Mouse (Mus musculus): ENCODE data around the gene Iars. TPM values are rescaled to one million over a fixed set of nuclear protein-coding genes. Genes with fewer than 3 reads are reported as not detected.
A peak's percentile ranks its signal among the peaks of the same experiment; 100 is the strongest.

Gene Iars
- polyA plus RNA-seq (2015; fragmentation: Nextera tagmentation; extraction: Ambion mirVana): 65.3 and 68.2 TPM in 2 replicates

GRCm38 (mm10) chr13:49681351-49682232, at the start of gene Iars:
Gene Iars (plus strand): TSS chr13:49682100.
- whole genome bisulfite sequencing: 5% methylated on average over 26 of the region's 26 CpGs
- no peaks in the 10 kb centered on the region for H3K27me3 ChIP-seq

DNA sequence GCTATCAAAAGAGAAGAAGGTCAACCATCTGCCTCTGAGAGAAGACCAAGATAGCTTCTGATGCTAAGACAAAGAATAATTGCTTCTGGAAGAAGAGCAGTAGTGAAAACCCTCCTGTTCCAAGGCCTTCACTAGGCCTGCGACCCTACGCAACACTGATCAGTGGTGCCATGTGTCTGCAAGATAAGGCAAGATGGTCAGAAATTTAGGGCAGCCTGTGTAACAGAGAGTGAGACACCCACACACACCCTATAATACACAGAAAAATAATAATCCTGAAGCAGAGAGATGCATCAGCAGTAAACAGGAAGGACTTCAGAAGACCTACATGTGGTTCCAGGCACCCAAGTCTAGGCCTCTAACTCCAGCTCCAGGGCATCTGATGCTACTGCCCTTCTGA, 41.9 kb upstream of the Iars start:
- H3K36me3 ChIP-seq: no peaks in the 10 kb centered on the region
- WGBS: 92% methylated on average over 2 of the region's 2 CpGs
- H3K9ac ChIP-seq: no peak overlapping the region
- no peak overlapping the region for H3K4me3 ChIP-seq
- H3K4me2 ChIP-seq: no peak overlapping the region
- no peak for ATAC-seq (ENCODE audit: insufficient number of reproducible peaks, low FRiP score, low TSS enrichment, low read depth)
- H3K27me3 ChIP-seq: no peaks in the 10 kb centered on the region
- no peak overlapping the region for H3K27ac ChIP-seq
- 0 out of 2 replicates have a peak, but pooled peaks cover 3% of the 10 kb centered on the region for H3K4me1 ChIP-seq
- no peaks in the 10 kb centered on the region for H3K9me3 ChIP-seq

More at GRCm38 (mm10) chr13:49681351-49682232, at the start of gene Iars:
- peak within 1 kb of the TSS; percentile 77 for H3K4me2 ChIP-seq
- H3K9ac ChIP-seq: peak within 1 kb of the TSS; percentile 63
- no peaks in the 10 kb centered on the region for H3K9me3 ChIP-seq
- ATAC-seq (ENCODE audit: insufficient number of reproducible peaks, low FRiP score, low TSS enrichment, low read depth): peak; percentile 100
- H3K27ac ChIP-seq: peak within 1 kb of the TSS; percentile 81
- peak within 1 kb of the TSS; percentile 64 for H3K4me3 ChIP-seq
- peaks cover 19% of the 10 kb centered on the region for H3K36me3 ChIP-seq
- peaks cover 22% of the 10 kb centered on the region for H3K4me1 ChIP-seq

DNA sequence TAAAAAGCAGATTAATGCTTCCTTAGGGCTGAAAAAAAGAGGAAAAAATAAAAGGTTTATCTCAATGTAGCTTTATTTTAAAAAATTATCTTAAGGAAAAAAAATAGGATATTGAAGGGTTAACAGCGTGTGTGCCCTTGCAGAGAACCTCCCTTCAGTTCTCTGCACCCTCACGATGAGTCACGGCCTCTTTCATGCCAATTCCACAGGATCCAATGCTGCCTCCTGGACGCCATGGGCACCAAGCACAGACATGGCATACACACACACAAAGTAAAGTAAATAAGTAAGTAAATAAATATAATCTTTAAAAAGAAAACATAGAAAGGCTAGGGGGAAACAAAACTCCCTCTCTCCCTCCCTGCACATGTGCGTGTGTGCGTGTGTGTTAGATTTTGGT, 39.2 kb upstream of the Iars start:
- Histone ChIP-seq H3K27ac (no peak overlapping the region), H3K4me1 (0 out of 2 replicates have a peak, but pooled peaks cover 3% of the 10 kb centered on the region), H3K9ac (no peak overlapping the region), H3K27me3 (no peaks in the 10 kb centered on the region), H3K36me3 (no peaks in the 10 kb centered on the region), H3K4me3 (no peak overlapping the region), H3K9me3 (no peaks in the 10 kb centered on the region), H3K4me2 (no peak overlapping the region)
- WGBS: 74% methylated on average over 6 of the region's 6 CpGs
- no peak for ATAC-seq (ENCODE audit: insufficient number of reproducible peaks, low FRiP score, low TSS enrichment, low read depth)

- Histone ChIP-seq H3K9me3 (no peaks in the 10 kb centered on the region), H3K4me1 (0 out of 2 replicates have a peak, but pooled peaks cover 3% of the 10 kb centered on the region), H3K36me3 (no peaks in the 10 kb centered on the region), H3K4me3 (no peak overlapping the region), H3K27ac (no peak overlapping the region), H3K9ac (no peak overlapping the region), H3K27me3 (no peaks in the 10 kb centered on the region), H3K4me2 (no peak overlapping the region)
- ATAC-seq (ENCODE audit: insufficient number of reproducible peaks, low FRiP score, low TSS enrichment, low read depth): no peak
These were observed 38.1 kb upstream of the Iars start for GRCm38 (mm10) chr13:49643669-49644362.

DNA sequence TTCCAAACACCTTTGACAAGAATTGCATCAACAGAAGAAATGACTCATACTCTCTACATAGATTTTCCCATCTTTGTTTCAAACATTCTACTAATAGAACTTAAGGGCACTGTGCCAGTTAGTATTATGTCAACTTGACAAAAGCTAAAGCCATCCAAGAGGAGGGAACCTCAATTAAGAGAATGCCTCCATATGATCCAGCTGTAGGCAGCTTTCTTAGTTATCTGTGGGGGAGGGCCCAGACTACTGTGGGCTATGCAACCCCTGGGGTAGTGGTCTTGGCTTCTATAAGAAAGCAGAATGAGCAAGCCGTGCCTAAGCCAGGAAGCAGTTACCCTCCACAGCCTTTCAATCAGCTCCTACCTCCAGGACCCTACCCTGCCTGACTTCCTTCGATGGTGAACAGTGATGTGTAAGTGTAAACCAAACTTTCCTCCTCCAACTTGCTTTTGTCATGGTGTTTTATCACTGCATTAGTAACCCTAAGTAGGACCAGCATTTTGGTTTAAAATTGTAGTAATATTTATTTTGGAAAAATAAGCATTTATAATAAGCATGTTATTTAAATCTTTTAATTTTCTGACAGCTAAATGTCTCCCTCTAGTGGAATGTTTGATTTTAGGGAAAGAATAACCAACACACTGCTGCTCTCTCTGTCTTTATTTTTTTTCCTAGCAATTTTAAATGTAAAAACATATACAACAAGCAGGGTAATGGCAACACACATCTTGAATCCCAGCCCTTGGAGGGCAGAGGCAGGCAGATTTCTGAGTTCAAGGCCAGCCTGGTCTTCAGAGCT, 37.0 kb upstream of the Iars start:
- H3K9me3 ChIP-seq: no peaks in the 10 kb centered on the region
- no peak overlapping the region for H3K27ac ChIP-seq
- ATAC-seq (ENCODE audit: insufficient number of reproducible peaks, low FRiP score, low TSS enrichment, low read depth): no peak
- WGBS: 69% methylated on average over 2 of the region's 2 CpGs
- H3K4me2 ChIP-seq: no peak overlapping the region
- H3K27me3 ChIP-seq: no peaks in the 10 kb centered on the region
- 0 out of 2 replicates have a peak, but pooled peaks cover 3% of the 10 kb centered on the region for H3K4me1 ChIP-seq
- H3K4me3 ChIP-seq: no peak overlapping the region
- no peak overlapping the region for H3K9ac ChIP-seq
- no peaks in the 10 kb centered on the region for H3K36me3 ChIP-seq

DNA sequence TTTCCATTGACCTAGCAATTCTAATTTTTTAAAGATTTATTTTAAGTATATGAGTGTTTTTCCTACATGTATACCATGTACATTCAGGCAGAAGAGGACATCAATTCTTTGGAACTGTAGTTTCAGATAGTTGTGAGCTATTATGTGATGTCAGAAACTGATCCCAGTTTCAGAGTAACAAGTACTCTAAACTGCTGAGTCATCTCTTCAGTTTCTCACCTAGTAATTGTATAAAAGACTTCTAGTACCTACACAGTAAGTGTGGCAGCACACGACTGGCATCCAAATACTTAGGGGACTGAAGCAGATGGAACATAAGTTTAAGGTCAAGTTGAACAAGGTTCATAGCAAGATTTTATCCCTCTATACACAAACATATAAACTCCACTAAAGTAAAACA, 35.9 kb upstream of the Iars start:
- H3K9me3 ChIP-seq: no peaks in the 10 kb centered on the region
- H3K27me3 ChIP-seq: no peaks in the 10 kb centered on the region
- H3K27ac ChIP-seq: no peak overlapping the region
- 66% methylated on average over 1 of the region's 1 CpGs for WGBS
- 0 out of 2 replicates have a peak, but pooled peaks cover 3% of the 10 kb centered on the region for H3K4me1 ChIP-seq
- H3K4me2 ChIP-seq: no peak overlapping the region
- no peak overlapping the region for H3K9ac ChIP-seq
- ATAC-seq (ENCODE audit: insufficient number of reproducible peaks, low FRiP score, low TSS enrichment, low read depth): no peak
- no peak overlapping the region for H3K4me3 ChIP-seq
- no peaks in the 10 kb centered on the region for H3K36me3 ChIP-seq

DNA sequence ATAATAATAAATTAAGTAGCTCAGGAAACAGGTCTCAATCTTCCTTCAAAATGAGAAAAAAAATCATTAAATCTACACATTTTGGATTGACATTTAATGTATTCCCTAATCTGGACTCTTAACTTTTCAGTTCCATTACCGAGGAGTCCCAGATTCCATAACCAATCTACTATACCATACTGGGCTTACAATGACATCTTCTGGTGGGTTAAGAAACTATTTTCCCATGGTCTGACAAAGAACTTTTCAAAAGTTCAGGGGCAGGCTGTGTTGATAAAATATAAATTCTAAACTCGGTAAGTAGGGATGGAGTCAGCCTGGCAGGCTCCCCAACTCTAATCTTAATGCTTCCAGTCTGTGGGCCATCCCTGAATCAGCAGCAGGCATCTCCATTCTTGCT, 30.8 kb upstream of the Iars start:
- ATAC-seq (ENCODE audit: insufficient number of reproducible peaks, low FRiP score, low TSS enrichment, low read depth): no peak
- Histone ChIP-seq H3K27ac (no peak overlapping the region), H3K4me3 (no peak overlapping the region), H3K27me3 (no peaks in the 10 kb centered on the region), H3K9ac (no peak overlapping the region), H3K4me2 (peak overlapping the region; percentile 89; the same call in 1 of the 2 replicates), H3K9me3 (no peaks in the 10 kb centered on the region), H3K4me1 (peaks cover 22% of the 10 kb centered on the region), H3K36me3 (no peaks in the 10 kb centered on the region)
- WGBS: 24% methylated on average over 2 of the region's 2 CpGs

DNA sequence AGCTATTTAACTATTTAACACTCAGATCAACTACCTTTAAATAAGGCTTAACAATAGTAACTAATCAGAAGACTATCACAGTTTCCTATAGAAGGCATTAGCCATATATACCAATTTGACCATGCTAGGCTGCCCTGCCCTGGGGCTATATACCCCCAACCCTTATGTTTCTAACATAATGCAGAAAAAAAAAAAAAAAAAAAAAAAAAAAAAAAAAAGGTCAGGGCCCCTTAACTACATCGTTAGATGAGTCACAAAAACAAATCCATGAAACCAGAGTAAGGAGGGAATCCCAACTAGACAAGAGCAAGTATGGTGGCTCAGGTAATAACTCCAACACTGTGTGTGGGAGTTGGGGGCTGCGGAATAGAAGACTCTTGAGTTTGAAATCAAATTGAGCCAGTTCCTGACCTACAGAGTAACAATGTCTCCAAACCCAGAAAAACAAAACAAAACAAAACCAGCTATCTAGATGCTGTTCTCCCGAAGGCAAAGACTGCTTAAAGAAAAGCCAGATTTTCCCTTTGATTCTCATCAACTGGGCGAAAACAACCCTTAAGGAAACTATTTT, 30.0 kb upstream of the Iars start:
- Histone ChIP-seq H3K9me3 (no peaks in the 10 kb centered on the region), H3K27ac (no peak overlapping the region), H3K4me1 (peaks cover 22% of the 10 kb centered on the region), H3K9ac (peak overlapping the region; percentile 31), H3K36me3 (peaks cover 1% of the 10 kb centered on the region; the same call in 1 of the 2 replicates), H3K4me3 (peak overlapping the region; percentile 70), H3K27me3 (no peaks in the 10 kb centered on the region), H3K4me2 (peak overlapping the region; percentile 89)
- WGBS: 2% methylated on average over 4 of the region's 4 CpGs
- ATAC-seq (ENCODE audit: insufficient number of reproducible peaks, low FRiP score, low TSS enrichment, low read depth): no peak

DNA sequence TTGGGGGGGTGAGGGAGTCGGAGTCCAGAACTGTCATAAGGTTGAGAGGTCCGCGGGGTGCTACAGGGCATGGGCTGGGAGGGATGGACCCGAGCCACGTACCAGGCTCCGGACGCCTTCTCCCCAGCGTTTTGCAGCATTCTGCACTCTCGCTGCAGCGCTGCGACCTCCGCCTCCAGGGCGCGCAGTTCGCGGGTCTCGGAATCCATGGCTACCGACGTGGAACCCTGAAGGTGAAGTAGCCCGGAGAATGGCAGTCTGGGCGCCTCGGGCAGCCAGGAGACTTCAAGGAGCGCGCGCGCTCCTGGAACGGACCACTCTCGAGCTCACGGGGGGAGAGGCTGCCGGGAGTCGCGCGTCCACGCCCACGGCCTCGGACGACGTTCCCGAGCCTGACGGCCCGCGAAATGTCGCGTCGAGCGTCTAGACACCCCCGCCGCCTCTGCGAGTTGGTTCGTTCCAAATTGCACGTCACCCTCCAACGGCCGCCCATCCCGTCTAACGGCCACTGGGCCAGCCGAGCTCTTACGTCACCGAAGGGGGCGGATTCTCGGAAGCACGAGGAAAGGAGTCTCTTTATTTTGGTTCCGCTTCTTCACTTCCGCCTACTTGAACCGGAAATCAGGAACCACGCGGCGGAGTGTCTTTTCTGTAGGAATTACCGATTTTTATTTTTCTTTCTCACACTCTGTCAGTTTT, 29.3 kb upstream of the Iars start, which contains the start of the genes Cenpp and Nol8:
Gene Cenpp (minus strand): TSS at position 305 of the 699 bp plus-strand sequence.
Gene Nol8 (plus strand): TSS at position 598 of the 699 bp plus-strand sequence.
- peaks cover 22% of the 10 kb centered on the region for H3K4me1 ChIP-seq
- WGBS: under 1% methylated on average over 68 of the region's 68 CpGs
- no peaks in the 10 kb centered on the region for H3K27me3 ChIP-seq
- H3K36me3 ChIP-seq: peaks cover 4% of the 10 kb centered on the region; the same call in 1 of the 2 replicates
- peak; percentile 100 for ATAC-seq (ENCODE audit: insufficient number of reproducible peaks, low FRiP score, low TSS enrichment, low read depth)
- H3K9ac ChIP-seq: peak within 1 kb of the TSS; percentile 50
- peak within 1 kb of the TSS; percentile 81 for H3K27ac ChIP-seq
- peak within 1 kb of the TSS; percentile 89 for H3K4me2 ChIP-seq
- no peaks in the 10 kb centered on the region for H3K9me3 ChIP-seq
- H3K4me3 ChIP-seq: peak within 1 kb of the TSS; percentile 70

- Histone ChIP-seq H3K4me1 (peaks cover 22% of the 10 kb centered on the region), H3K9ac (peak overlapping the region; percentile 50), H3K4me2 (peak overlapping the region; percentile 76), H3K36me3 (peaks cover 4% of the 10 kb centered on the region; the same call in 1 of the 2 replicates), H3K4me3 (peak overlapping the region; percentile 70), H3K27ac (peak overlapping the region; percentile 81), H3K27me3 (no peaks in the 10 kb centered on the region), H3K9me3 (no peaks in the 10 kb centered on the region)
- ATAC-seq (ENCODE audit: insufficient number of reproducible peaks, low FRiP score, low TSS enrichment, low read depth): peak; percentile 66; the same call in 1 of the 2 replicates
- WGBS: 0% methylated on average over 16 of the region's 16 CpGs
These were observed 28.7 kb upstream of the Iars start for GRCm38 (mm10) chr13:49653180-49653541.

Measured in limb, embryonic 15.5 days (tissue).